Mouse (Mus musculus): ENCODE results near the gene Arrdc2.
"Not testable (repeated sequence)": the region's sequence is repeated elsewhere in the genome, so short reads cannot be mapped to it uniquely, and the experiment has no call there.

DNA sequence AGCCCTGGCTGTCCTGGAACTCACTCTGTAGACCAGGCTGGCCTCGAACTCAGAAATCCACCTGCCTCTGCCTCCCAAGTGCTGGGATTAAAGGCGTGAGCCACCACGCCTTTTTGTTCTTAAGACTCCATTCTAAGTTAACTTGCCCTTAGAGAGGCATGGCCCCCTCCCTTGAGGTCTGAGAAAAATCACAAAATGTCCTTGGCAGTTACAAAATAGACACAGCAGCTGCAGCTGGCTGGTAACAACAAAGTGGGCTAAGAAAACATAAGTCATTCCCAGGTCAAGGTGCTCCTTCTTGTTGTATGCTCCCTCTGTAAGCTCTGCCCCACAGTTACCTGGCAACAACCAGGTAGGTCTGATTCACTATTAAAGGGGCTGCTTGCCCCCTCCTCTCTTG, 16.9 kb downstream of the Arrdc2 start:
- not testable (repeated sequence) for TF ChIP-seq CTCF (IDR thresholded peaks at IDR 0.05; ENCODE audit: low read depth, low read length); POLR2A (IDR thresholded peaks at IDR 0.05; ENCODE audit: borderline replicate concordance, low read depth, low read length)
